Mouse (Mus musculus) ES-Bruce4 (cell line): Measurements from ENCODE around the gene Vps33b. TPM values are rescaled to one million over a fixed set of nuclear protein-coding genes. Genes with fewer than 3 reads are reported as not detected.

Source experiments
- H3K27ac ChIP-seq: 2 replicates; pipeline ENCODE4 v1.5.1; 2012; ENCODE audit warnings: low read length, inconsistent platforms; ENCODE audit not compliant: insufficient read depth
- H3K27me3 ChIP-seq: 2 replicates; pipeline ENCODE4 v1.6.1; 2012; ENCODE audit warnings: mild to moderate bottlenecking, low read length, inconsistent platforms; ENCODE audit not compliant: control insufficient read depth, poor library complexity, insufficient read depth, severe bottlenecking
- H3K36me3 ChIP-seq: 2 replicates; pipeline ENCODE4 v1.6.1; 2012; ENCODE audit warnings: inconsistent platforms, mild to moderate bottlenecking, low read length, moderate library complexity; ENCODE audit not compliant: control insufficient read depth, poor library complexity, insufficient read depth, severe bottlenecking
- H3K4me1 ChIP-seq: one replicate; pipeline ENCODE4 v1.8.1; 2011; ENCODE audit warnings: low read length; ENCODE audit not compliant: control insufficient read depth, insufficient read depth
- H3K4me3 ChIP-seq: 2 replicates; pipeline ENCODE4 v1.5.1; 2011; ENCODE audit warnings: low read depth, mild to moderate bottlenecking, low read length
- H3K9ac ChIP-seq: 2 replicates; pipeline ENCODE4 v1.6.1; 2012; ENCODE audit warnings: low read depth, mild to moderate bottlenecking, inconsistent platforms; ENCODE audit not compliant: poor library complexity, severe bottlenecking
- H3K9me3 ChIP-seq: replicated peaks from 2 replicates; pipeline ENCODE4 v1.6.1; 2012; ENCODE audit warnings: mild to moderate bottlenecking, low read length, inconsistent platforms; ENCODE audit not compliant: control insufficient read depth, poor library complexity, insufficient read depth, severe bottlenecking
- CTCF ChIP-seq: IDR thresholded peaks from one replicate; pipeline ENCODE4 v1.8.1; 2011; ENCODE audit warnings: low read depth, low read length
- EP300 ChIP-seq: IDR thresholded peaks from 2 replicates; pipeline ENCODE4 v1.6.1; 2011; ENCODE audit warnings: low read depth, low read length; ENCODE audit not compliant: insufficient read depth
- POLR2A ChIP-seq: IDR thresholded peaks from one replicate; pipeline ENCODE4 v1.8.1; 2011; ENCODE audit warnings: low read length; ENCODE audit not compliant: insufficient read depth
- polyA plus RNA-seq: library from polyadenylated mRNA; stranded (reverse); fragments of >200 nt; gene quantifications from 2 replicates; pipeline ENCODE4 v1.2.4, GENCODE M21; 2011; ENCODE audit warnings: low read depth; ENCODE audit not compliant: missing spikeins, insufficient read depth, insufficient read length

The Vps33b gene
- polyA plus RNA-seq, 1 experiment, result 16.2 TPM

DNA sequence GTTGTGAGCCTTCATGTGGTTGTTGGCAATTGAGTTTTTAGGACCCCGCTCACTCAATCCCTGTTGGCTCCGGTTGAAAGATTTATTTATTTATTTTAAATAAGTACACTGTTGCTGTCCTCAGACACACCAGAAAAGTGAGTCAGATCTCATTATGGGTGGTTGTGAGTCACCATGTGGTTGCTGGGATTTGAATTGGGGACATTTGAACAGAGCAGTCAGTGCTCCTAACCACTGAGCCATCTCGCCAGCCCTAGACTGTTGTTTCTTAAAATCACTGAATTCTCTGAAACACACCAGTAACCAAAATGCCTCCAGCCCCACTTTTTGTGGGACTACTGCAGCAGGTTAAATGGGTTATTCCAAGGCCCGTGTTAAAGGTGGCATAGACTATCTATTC lies 29.3 kb downstream of the Vps33b start:
- no peak overlapping the region for H3K27ac ChIP-seq
- TF ChIP-seq EP300, result no peak
- TF ChIP-seq POLR2A, result no peak
- TF ChIP-seq CTCF, result no peak
- no peaks in the 10 kb centered on the region for H3K9me3 ChIP-seq
- peaks cover 47% of the 10 kb centered on the region for H3K36me3 ChIP-seq
- H3K9ac ChIP-seq, result no peak overlapping the region
- no peaks in the 10 kb centered on the region for H3K4me1 ChIP-seq
- H3K4me3 ChIP-seq, result no peak overlapping the region
- H3K27me3 ChIP-seq, result no peaks in the 10 kb centered on the region

GRCm38 (mm10) chr7:80299568-80299967 lies 30.1 kb downstream of the Vps33b start:
- H3K36me3 ChIP-seq, result peaks cover 55% of the 10 kb centered on the region
- H3K9ac ChIP-seq, result no peak overlapping the region
- no peak for TF ChIP-seq CTCF
- TF ChIP-seq POLR2A, result no peak
- no peak for TF ChIP-seq EP300

DNA sequence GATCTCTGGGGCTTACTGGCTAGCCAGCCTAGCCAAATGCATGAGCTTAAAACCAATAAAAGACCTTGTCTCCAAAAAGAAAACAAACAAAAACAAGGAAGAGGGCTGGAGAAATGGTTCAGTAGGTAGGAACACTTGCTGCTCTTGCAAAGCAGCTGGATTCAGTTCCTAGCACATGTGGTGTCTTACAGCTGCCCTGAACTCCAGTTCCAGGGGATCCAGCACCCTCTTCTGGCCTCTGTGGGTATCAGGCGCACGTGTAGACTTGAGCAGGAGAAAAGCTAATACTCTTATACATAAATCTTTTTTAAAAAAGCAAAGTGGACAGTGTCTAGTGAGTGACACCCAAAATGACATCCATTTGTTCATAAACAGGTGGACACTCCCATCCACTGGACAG lies 32.1 kb downstream of the Vps33b start:
- H3K4me1 ChIP-seq, result no peaks in the 10 kb centered on the region
- H3K27me3 ChIP-seq, result no peaks in the 10 kb centered on the region
- peaks cover 70% of the 10 kb centered on the region for H3K36me3 ChIP-seq
- TF ChIP-seq CTCF (peak; percentile 51), POLR2A (no peak)
- no peak overlapping the region for H3K4me3 ChIP-seq
- H3K9ac ChIP-seq, result no peak overlapping the region
- no peak overlapping the region for H3K27ac ChIP-seq
- no peaks in the 10 kb centered on the region for H3K9me3 ChIP-seq

More at GRCm38 (mm10) chr7:80299568-80299967, 30.1 kb downstream of the Vps33b start:
- Histone ChIP-seq H3K9me3 (no peaks in the 10 kb centered on the region), H3K27me3 (no peaks in the 10 kb centered on the region), H3K27ac (no peak overlapping the region), H3K4me3 (no peak overlapping the region), H3K4me1 (no peaks in the 10 kb centered on the region)

GRCm38 (mm10) chr7:80307766-80308165 lies 38.3 kb downstream of the Vps33b start:
- H3K27ac ChIP-seq, result no peak overlapping the region; the same call in 1 of the 2 replicates
- H3K27me3 ChIP-seq, result no peaks in the 10 kb centered on the region
- TF ChIP-seq CTCF (no peak), POLR2A (no peak), EP300 (no peak)
- H3K9ac ChIP-seq, result no peak overlapping the region
- H3K9me3 ChIP-seq, result no peaks in the 10 kb centered on the region
- H3K4me3 ChIP-seq, result no peak overlapping the region
- no peaks in the 10 kb centered on the region for H3K4me1 ChIP-seq
- peaks cover 97% of the 10 kb centered on the region for H3K36me3 ChIP-seq

DNA sequence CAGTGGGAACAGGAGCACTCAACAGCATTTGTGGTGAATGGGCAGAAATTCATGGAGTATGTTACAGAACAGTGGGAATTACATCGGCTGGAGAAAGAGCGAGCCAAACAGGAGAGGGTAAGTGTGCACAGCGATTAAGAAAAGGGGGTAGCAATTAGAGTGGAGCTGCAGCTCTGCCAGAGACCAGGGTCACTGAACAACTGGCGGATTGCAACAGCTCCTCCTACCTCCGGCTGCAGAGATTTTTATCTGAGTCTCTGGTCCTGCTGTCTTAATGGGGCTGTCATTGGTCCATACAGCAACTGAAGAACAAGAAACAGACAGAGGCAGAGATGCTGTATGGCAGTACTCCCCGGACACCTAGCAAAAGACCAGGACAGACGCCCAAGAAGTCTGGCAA lies 41.3 kb downstream of the Vps33b start:
- no peak for TF ChIP-seq EP300
- no peak for TF ChIP-seq CTCF
- no peak for TF ChIP-seq POLR2A
- Histone ChIP-seq H3K4me1 (no peaks in the 10 kb centered on the region), H3K27ac (no peak overlapping the region), H3K9ac (no peak overlapping the region), H3K36me3 (peaks cover 94% of the 10 kb centered on the region), H3K4me3 (no peak overlapping the region), H3K9me3 (no peaks in the 10 kb centered on the region), H3K27me3 (no peaks in the 10 kb centered on the region)

DNA sequence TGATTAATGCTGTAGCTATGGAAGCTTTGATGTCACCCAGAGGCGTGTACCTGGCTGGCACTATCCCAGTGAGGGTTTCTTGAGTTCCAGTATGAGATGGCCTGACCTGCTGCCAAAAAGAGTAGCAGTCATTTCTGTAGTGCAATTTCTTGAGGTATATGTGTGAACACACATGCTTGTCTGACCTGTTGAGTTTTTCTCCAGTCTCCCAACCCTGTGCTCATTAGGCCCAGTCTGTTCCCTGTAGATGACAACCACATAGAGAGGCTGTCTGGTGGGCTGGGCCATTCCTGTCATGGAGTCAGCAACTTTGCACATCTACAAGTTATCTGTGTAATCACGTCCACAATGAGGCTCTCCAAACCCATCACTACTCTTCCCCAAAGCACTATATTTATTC lies 46.3 kb downstream of the Vps33b start:
- no peak overlapping the region for H3K9ac ChIP-seq
- H3K4me3 ChIP-seq, result no peak overlapping the region
- TF ChIP-seq CTCF (no peak), EP300 (no peak), POLR2A (no peak)
- peaks cover 57% of the 10 kb centered on the region for H3K36me3 ChIP-seq
- no peaks in the 10 kb centered on the region for H3K4me1 ChIP-seq
- no peak overlapping the region for H3K27ac ChIP-seq
- H3K27me3 ChIP-seq, result no peaks in the 10 kb centered on the region
- H3K9me3 ChIP-seq, result no peaks in the 10 kb centered on the region
